Mouse (Mus musculus): ENCODE data around the gene Edaradd. TPM values are rescaled to one million over a fixed set of nuclear protein-coding genes. Genes with fewer than 3 reads are reported as not detected.

Edaradd gene
- polyA plus RNA-seq, 1 experiment = not detected

GRCm38 (mm10) chr13:12433843-12434242, 86.4 kb downstream of the Edaradd start:
- TF ChIP-seq FLI1 (IDR thresholded peaks at IDR 0.05; ENCODE audit: low read length) = no peak
- no peak for TF ChIP-seq GATA1 (IDR thresholded peaks at IDR 0.05; ENCODE audit: borderline replicate concordance, low read length)
- H3K4me3 ChIP-seq (replicated peaks) = no peak overlapping the region
- H3K4me1 ChIP-seq = peaks cover 5% of the 10 kb centered on the region; the same call in 1 of the 2 replicates
- H3K9me3 ChIP-seq = no peaks in the 10 kb centered on the region
- H3K36me3 ChIP-seq (replicated peaks; ENCODE audit: low read length) = peaks cover 98% of the 10 kb centered on the region
- no peaks in the 10 kb centered on the region for H3K27me3 ChIP-seq (replicated peaks)

- Histone ChIP-seq H3K27me3 (replicated peaks) (no peaks in the 10 kb centered on the region), H3K4me3 (replicated peaks) (no peak overlapping the region), H3K4me1 (peaks cover 1% of the 10 kb centered on the region; the same call in 1 of the 2 replicates), H3K9me3 (no peaks in the 10 kb centered on the region), H3K36me3 (replicated peaks; ENCODE audit: low read length) (peaks cover 98% of the 10 kb centered on the region)
- TF ChIP-seq GATA1 (IDR thresholded peaks at IDR 0.05; ENCODE audit: borderline replicate concordance, low read length) = no peak
- TF ChIP-seq FLI1 (IDR thresholded peaks at IDR 0.05; ENCODE audit: low read length) = no peak
Measured at GRCm38 (mm10) chr13:12428556-12428955, 91.7 kb downstream of the Edaradd start.

Other genes with a start within 250 kb of the Edaradd start
- 0.04 TPM in 1 of 2 replicates, not detected in the other for gene Actn2, start 179.7 kb downstream of the Edaradd start, polyA plus RNA-seq (2012; ENCODE audit: insufficient read depth, low replicate concordance)
- 5.8 and 8.5 TPM in 2 replicates for gene Heatr1, start 125.4 kb downstream of the Edaradd start, polyA plus RNA-seq (2012; ENCODE audit: insufficient read depth, low replicate concordance)
- gene Lgals8, start 55.5 kb downstream of the Edaradd start, polyA plus RNA-seq (2012; ENCODE audit: insufficient read depth, low replicate concordance) = 4.5 TPM in 1 of 2 replicates, not detected in the other
- gene Ero1lb, start 45.4 kb upstream of the Edaradd start, polyA plus RNA-seq (2012; ENCODE audit: insufficient read depth, low replicate concordance) = 0.19 TPM in 1 of 2 replicates, not detected in the other

All from megakaryocyte, embryonic 14.5 days (primary cell).